Mouse (Mus musculus): ENCODE data around the gene Ring1.
"Not testable (repeated sequence)": the region's sequence is repeated elsewhere in the genome, so short reads cannot be mapped to it uniquely, and the experiment has no call there.

The Ring1 gene

GRCm38 (mm10) chr17:34028501-34029149, 4.1 kb upstream of the Ring1 start:
- DNase-seq (ENCODE audit: low spot score) = no peak

DNA sequence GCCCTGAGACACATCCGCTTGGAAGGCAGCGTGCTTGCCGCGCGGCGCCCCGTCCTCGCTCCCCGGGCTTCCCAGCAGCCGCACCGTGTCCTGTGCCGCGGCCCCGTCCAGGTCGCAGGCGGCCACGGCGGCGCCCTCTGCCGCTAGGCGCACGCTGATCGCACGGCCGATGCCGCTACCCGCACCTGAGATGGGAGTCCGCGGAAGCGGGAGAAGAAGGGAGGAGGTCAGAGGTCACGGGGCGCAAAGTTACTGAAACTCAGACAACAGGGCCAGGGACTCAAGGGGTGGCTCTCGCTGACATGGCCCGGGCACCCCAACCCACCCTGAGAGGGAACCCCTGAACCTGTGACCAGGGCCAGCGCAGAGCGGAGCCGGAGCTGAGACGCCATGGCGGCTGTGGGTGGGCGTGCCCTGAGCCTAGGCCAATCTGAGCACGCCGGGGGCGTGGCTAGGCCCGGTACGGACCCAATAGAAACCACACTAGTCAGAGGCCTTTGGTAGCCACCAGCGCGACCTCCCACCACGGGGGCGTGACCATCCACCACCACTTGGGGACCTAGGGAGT, 3.3 kb upstream of the Ring1 start, which contains the start of gene H2-Ke6:
Gene H2-Ke6, minus strand, starts transcription at position 405 of the 568 bp plus-strand sequence.
- peak; percentile 91 for DNase-seq (ENCODE audit: low spot score)

GRCm38 (mm10) chr17:34026917-34027655, 2.6 kb upstream of the Ring1 start:
- DNase-seq (ENCODE audit: low spot score) = no peak

GRCm38 (mm10) chr17:34026221-34026620, 1.7 kb upstream of the Ring1 start:
- no peak for DNase-seq (ENCODE audit: low spot score)

DNA sequence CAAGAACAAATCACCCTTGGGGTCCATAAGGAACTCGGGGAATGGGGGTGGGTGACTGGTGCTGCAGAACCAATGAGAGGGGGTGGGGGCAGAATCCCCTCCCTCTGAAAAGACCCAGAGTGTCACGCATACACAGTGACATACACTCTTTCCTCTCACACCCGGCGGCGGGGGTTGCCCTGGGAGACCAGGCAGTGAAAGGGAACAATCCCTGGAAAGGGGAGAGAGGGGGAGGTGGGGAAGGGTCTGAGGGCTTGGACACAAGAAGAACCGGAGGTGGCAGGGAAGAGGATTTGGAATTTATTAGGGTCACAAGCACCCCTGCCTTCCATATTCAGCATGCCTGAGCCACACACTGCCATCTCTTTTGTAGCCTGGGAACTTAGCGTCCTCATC, 1.3 kb upstream of the Ring1 start:
- no peak for DNase-seq (ENCODE audit: low spot score)

DNA sequence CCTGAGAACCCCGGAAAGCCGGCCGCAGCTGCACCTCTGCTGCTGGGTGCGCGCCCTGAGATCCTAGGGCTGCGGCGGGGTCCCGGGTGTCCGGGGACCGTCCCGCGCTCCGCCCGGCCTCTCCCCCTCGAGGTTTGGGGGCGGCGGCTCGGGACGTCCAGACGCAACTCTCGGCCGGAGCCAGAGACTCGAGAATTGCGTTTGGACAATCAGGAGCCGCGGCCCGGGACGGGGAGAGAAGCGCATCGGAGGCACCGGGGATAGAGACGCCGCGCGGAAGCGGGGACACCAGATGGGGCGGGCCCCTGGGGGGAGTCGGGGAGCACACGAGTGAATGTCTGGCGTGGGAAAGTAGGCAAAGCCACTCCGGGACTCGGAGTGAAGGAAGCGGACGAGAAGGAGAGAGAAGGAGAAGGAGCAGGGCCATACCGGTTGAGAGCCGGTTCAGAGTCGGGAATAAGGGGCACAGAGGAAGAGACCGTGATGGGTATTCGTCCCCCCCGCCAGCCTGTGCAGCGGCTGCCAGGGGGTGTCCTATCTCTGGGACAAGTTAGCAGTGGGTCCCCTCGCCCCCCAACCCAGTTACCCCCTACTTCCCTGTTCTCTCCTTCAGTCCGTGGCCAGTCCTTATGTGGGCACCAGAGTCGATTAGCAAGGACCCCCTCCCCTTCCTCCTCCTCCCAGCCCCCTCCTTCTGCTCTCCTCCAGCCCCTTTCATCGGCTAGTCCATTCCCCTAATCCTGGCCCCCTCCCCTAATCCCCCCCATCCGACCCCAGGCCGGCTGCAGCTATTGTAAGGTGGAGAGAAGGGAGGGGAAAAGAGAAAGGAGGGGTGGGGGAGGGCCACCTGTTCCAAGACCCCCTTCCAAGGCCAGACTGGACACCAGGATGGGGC, 628 bp upstream of the Ring1 start:
- DNase-seq (ENCODE audit: low spot score) = peak; percentile 36

GRCm38 (mm10) chr17:34023678-34024077, 802 bp downstream of the Ring1 start:
- no peak for DNase-seq (ENCODE audit: low spot score)

DNA sequence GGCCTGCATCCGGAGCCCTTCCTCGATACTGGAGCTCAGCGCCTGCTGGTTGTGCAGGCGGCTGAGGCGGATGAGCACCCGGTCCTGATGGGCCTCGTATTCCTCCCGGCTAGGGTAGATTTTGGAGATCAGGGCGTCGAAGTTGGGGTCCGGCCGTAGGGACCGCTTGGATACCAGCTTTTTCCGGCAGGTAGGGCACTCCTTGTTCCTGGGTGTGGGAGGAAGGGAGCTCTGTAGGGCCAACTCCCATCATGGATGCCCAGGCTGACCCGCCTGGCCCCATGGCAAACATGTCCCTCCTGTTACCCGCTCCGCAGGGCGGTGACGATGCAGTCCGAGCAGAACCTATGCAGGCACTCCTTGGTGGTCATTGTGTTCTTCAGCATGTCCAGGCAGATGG, 1.5 kb downstream of the Ring1 start:
- no peak for DNase-seq (ENCODE audit: low spot score)

GRCm38 (mm10) chr17:34022414-34022783, 2.1 kb downstream of the Ring1 start:
- no peak for DNase-seq (ENCODE audit: low spot score)

- no peak for DNase-seq (ENCODE audit: low spot score)
Measured at GRCm38 (mm10) chr17:34021539-34022413, 2.7 kb downstream of the Ring1 start.

DNA sequence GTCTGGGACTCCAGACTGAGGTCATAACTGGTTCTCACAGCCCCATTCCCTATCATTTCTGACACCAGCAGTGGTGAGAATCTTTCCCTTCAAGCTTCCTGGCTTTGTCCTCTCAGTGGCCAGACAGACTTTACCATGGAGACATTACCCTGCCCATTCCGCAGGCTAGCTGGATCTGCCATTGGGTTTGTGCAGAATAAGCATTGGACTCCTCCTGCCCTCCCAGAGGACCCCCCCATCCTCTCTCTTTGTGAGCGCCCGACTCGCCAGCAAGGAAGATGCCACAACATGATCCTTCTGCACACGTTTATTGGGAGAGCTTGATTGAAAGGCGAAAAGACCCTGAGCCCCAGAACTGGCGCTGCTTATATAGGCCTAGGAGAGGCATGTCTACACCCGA, 11.0 kb downstream of the Ring1 start:
- no peak for DNase-seq (ENCODE audit: low spot score)

DNA sequence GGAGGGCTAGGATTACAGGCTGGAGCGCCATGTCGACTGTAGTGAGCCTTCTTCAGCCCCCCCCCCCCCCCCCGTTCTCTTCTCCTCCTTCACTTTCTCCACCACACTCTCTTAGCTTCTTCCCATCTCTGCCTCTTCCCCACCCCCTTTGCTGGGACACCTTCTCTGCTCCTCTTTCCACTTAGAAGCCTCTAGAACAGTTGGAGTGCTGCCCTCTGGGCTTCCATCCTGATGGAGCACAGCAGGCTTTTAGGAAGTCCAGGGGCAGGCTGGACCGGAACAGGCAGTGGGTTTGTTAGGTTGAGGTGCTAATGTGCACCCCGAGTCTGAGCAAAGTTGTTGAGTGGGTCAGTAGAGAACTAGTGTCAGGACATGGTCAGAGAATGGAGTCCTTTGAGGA, 14.3 kb downstream of the Ring1 start:
- DNase-seq (ENCODE audit: low spot score) = no peak

GRCm38 (mm10) chr17:34006570-34006969, 17.9 kb downstream of the Ring1 start:
- no peak for DNase-seq (ENCODE audit: low spot score)

GRCm38 (mm10) chr17:34003426-34003825, 21.1 kb downstream of the Ring1 start:
- no peak for DNase-seq (ENCODE audit: low spot score)

- DNase-seq (ENCODE audit: low spot score) = not testable (repeated sequence)
Measured at GRCm38 (mm10) chr17:34000796-34001195, 23.7 kb downstream of the Ring1 start.

DNA sequence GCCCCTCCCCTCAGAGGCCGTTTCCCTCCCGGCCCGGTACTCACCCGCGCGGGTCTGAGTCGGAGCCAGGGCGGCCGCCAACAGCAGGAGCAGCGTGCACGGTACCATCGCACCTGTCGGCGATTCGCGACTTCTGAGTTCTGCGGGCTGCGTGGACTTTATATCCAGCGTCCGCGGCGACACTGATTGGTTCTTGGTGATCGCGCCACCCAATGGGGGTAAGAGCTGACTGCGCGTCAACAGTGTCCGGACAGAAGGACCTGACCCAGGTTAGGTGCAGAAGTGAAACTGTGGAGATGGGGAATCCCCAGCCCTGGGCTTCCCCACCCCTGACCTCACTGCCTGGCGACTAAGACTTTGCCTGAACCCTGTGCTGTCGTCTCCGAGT, 24.3 kb downstream of the Ring1 start, which contains the start of gene H2-K1:
Gene H2-K1, minus strand, starts transcription at position 198 of the 388 bp plus-strand sequence.
- peak; percentile 89 for DNase-seq (ENCODE audit: low spot score)

DNA sequence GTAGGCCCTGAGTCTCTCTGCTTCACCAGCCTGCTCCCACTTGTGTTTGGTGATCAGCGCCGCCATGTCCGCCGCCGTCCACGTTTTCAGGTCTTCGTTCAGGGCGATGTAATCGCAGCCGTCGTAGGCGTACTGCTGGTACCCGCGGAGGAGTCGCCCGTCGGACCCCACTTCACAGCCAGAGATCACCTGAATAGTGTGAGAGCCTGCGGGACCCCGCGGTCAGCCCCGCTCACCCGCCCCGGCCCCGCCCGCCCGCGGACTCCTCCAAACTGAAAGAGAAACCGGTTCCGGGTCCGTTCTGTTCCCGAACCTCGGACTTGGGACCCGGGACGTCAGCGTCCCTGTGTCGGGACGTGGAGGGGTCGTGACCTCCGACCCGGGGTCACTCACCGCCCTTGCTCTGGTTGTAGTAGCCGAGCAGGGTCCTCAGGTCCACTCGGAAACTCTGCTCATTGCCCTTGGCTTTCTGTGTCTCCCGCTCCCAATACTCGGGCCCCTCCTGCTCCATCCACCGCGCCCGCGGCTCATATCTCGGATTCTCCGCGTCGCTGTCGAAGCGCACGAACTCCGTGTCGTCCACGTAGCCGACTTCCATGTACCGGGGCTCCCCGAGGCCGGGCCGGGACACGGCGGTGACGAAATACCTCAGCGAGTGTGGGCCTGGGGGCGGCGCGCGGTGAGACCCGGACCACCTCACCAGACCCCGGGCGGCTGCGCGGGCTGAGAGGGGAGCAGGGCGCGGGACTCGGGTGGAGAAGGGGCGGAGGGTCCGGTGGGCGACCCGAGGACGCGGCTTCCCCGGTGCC, 24.9 kb downstream of the Ring1 start:
- DNase-seq (ENCODE audit: low spot score) = no peak

DNA sequence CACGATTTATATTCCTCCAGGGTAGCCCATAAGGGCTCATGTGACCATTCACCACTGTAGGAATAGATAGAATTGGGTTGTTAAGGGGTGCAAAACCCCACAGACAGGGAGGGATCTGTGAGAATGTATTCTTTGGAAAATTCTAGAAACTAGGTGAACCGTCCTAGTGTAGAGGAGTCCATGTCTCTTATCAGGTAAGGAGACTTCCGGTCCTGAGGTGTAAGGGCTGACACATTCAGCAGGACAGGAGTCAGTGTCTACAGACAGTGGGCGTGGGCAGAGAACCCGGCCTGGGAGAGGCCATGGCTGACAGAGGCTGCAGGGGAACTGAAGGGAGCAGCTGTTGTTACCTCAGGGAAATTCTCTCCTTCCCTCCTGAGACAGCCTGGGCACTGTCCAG, 25.8 kb downstream of the Ring1 start:
- not testable (repeated sequence) for DNase-seq (ENCODE audit: low spot score)

GRCm38 (mm10) chr17:33997025-33997424, 27.5 kb downstream of the Ring1 start:
- DNase-seq (ENCODE audit: low spot score) = not testable (repeated sequence)

- no peak for DNase-seq (ENCODE audit: low spot score)
Measured at GRCm38 (mm10) chr17:33995651-33996050, 28.8 kb downstream of the Ring1 start.

Measured in adipocyte (in vitro differentiated cells).